Mouse (Mus musculus) testis, postnatal 10 days (tissue): ENCODE measurements at regions not wholly inside any gene's neighbourhood (a gene's known extent, or its start where the extent isn't known, plus 50 kb on each side); places are given as distances from the start of the nearest gene placed in this dataset.

Experiments used
- DNase-seq: peaks from one replicate; pipeline ENCODE4 v3.0.0; 2021; ENCODE audit warnings: low spot score

DNA sequence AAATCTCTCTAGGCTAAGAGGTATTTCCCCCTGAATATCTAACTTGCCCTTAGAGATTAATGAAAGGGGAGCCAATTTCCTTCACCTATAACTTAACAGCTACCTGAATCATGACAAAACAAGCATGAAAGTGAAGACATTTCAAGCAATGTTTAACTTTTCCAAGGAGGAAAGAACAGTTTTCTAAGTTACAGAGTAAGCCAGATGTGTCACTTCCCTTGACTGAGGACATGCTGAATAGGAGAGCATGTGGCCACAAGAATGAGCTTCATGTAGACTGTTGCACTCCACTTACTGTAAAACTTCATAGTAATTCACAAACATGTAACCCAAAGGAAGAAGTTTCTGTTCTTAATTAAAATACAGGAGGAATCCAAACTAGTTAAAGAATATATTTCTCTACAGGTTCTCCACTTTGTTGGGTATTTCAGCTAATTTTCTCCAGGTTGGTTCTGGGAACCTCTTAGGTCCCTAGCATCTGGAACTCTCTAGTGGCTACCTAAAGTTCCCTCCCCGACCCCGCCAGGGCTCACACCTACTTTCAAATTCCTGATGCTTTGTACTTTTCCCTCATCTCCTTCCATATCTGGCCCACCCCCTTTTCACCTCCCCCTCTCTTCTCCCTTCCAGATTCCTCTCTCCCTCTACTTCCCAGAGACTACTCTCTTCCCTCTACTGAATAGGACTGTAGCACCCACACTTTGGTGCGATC, 142.0 kb upstream of the Tyrp1 start:
- DNase-seq = no peak

DNA sequence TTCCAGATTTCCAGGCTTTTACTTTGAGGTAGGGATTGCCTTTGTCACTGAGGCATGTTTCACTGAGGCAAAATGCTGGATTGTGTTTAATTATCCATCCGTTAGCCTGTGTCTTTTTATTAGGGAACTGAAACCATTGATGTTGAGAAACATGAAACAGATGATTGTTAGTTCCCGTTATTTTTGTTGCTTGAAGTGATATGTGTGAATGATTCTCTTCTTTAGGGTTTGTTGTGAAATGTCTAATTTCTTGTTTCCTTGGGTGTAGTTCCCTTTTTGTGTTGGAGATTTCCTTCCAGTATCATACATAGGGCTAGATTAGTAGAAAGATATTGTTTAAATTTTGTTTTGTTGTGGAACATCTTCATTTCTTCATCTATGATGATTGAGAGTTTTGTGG, 121.2 kb upstream of the Tyrp1 start:
- no peak for DNase-seq

DNA sequence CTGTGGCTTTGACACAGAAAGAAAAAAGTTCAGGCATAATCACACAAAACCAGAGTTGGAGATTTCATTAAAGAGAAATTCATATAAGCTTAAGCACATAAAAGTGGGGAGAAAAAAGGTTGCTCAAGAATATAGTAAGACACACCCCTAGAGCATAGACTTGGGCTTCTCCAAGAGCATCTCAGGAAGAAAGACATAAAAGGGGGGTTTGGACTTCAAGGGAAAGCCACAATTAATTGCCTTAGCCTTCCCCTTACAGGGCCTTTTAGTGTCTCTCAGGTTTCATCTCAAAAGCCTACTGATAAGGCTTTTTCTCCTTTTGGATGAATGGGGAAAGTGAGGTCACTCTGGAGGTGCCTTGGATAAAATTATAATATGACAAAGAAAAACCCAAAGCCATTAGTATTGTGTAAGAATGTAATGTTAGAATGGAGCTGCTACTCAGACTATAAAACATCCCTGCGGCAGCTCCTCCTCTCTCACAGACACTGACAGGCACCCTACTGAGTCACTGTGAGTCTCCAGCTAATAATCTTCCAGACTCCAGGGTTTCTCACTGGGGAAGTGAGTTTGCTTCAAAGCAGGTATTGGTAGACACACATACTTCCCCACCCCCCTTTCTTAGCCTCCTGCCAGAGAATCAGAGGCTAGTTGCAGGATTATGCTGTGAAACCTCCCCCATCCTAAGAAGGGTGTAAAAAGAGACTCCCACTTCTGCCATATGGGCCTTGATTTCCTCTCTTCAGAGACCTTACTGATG, 88.8 kb upstream of the Tyrp1 start:
- DNase-seq = no peak

DNA sequence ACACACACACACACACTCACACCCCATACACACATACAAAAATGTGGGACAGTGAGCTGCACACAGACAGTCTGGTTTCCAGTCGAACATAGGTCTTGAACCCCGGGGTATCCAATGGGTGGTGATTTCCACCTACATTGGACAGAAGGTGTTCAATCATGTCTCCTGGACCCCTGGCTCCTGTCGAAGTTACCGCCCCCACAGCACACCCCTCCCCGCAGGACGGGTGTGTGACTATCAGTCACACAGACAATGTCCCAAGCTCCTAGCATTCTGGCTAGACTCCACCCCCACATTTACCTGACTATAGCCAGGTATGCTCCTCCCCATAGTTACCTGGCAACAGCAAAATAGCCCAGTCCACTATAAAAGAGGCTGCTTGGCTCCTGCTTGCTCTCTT, 81.7 kb upstream of the Tyrp1 start:
- no peak for DNase-seq

DNA sequence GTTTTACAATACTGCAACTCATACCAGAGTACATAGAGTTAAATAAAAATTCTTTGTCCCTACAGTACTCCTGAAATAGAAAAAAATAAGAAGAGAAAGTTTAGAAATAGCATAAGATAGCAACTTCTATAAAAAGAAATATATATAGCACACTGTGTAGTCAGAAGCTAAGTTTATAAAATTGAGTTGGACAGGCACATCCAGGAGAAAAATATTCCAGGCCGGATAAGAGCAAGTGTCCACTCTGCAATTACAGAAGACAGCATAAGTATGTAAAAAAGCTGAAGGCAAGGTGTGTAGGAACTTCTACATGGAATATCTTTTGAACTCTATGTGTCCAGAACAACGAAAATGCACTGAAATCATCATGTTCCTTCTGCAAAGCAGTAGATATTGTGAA, 77.8 kb upstream of the Tyrp1 start:
- DNase-seq = no peak

DNA sequence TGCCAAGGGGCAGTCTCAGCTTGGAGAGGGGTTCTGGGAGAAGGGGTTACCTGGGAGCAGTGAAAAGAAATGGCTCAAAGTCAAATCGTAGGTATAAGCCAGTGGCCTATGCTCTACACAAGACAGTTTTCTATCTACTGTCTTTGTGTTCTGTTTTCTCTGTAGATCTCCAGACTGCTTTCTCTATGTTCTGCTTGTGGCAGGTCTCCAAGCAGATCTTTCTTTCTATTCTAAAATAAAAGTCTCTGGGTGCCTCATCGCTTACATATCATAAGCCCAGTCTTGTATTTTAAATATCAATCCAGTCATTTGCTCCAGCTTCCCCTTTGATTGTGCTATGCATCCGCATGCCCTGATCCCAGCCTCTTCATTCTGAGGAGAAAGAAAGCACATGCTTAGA, 69.9 kb upstream of the Tyrp1 start:
- DNase-seq = no peak

DNA sequence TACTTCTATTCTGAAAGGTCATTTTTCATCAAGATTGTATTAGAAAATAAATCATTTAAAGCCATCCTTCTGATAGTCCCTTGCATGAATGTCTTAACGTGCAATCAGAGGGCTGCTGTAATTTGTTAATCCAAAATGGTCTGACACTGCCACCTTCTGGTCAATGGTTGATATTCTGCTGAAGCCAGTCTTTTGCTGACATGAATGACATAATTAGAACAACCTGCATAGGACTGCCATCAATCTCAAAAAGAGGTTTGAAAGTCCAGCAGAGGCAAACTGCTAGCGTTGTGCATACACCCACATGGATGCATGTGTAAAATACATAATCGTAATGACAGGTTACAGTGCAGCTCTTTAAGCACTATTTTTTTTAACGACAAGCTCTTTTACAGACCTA, 68.1 kb upstream of the Tyrp1 start:
- peak; percentile 62 for DNase-seq

DNA sequence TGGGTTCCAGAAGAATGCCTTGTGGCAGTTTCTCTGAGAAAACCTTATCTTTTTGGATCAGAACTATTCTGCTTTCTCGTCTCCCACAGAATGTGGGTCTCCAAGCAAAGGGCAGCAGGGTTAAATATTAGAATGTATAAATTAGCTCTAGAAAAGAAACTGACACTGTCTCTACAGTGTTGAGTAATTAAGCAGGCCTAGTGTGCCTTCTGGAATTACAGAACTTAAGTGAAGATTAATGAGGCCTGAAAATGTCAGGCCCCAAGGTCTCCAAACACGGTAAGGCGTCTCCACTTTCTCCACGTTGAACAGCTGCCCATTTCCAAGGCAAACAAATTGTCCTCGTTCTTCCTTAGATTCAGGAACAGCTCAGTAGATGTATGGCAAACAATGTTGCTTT, 66.5 kb upstream of the Tyrp1 start:
- no peak for DNase-seq
